Mouse (Mus musculus) liver, postnatal 0 days (tissue): ENCODE data around the gene Chrna4.

ENCODE experiments used
- CTCF ChIP-seq: sonication (generic); IDR thresholded peaks from 2 replicates; pipeline ENCODE4 v1.5.1; 2016; ENCODE audit warnings: antibody characterized with exemption, low read depth
- EP300 ChIP-seq: IDR thresholded peaks from 2 replicates; pipeline ENCODE4 v1.6.1; 2016; ENCODE audit warnings: antibody characterized with exemption, low read depth, mild to moderate bottlenecking

DNA sequence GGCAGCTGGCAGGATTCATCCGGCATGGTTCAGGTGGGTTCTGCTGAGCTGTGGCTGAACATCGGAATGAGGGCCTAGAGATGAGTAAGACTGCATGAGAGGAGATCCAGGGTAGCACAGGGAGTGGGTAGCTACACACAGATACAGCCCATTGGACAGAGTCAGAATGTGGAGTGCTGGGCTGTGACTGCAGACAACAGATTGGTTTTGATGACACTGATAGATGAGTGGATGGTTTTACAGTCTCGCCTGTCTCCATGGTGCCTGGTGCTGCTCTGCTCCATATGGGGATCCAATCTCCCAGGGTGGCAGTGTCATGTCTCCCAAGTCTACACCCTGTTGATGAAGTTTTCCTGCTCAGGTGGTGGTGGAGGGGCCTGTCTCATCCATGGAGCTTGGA is 46.4 kb downstream of the Chrna4 start:
- TF ChIP-seq CTCF (no peak), EP300 (no peak)
